Mouse (Mus musculus): ENCODE measurements around the gene Tmem141. TPM values are rescaled to one million over a fixed set of nuclear protein-coding genes. Genes with fewer than 3 reads are reported as not detected.

Gene Tmem141
- total and polyA plus RNA-seq, 3 experiments = 6.2 to 11.1 (median 7.7) TPM

DNA sequence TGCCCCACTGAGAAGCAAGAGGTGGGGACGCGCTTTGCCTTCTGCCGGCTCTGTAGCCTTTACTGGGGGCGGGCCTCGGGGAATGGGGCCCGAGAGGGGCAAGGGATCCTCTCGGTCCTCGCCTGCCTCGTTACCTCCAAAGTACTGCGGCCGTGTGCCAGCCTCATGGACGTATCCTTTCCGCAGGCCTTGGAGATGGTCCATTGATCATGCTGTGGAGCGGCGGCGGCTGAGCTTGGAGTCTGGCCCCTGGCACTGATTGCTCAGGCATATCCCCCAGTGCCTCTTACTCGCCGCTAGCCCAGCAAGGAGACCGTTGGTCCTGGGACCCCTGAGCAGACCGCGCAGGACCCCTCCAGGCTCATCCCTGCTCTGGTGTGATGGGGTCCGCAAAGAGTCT, 5.4 kb downstream of the Tmem141 start:
- H3K9ac ChIP-seq (ENCODE audit: insufficient read depth, low read depth) = no peak overlapping the region
- peaks cover 1% of the 10 kb centered on the region for H3K27me3 ChIP-seq (replicated peaks)
- no peak overlapping the region for H3K4me3 ChIP-seq (replicated peaks in 1 of 3; ENCODE audit: low read depth in 2 of 3, low read length in 2 of 3, poor library complexity in 1 of 3)
- in situ Hi-C loops (cut with MboI; ENCODE audit: low pct_ligation_motif_present, low pct_unique_long_range_greater_than_20kb, low sequenced_read_pairs) = no loop called here
- no peak for TF ChIP-seq PAX5 (IDR thresholded peaks at IDR 0.05; ENCODE audit: low read length)
- no peak for TF ChIP-seq ETS1 (conservative IDR thresholded peaks at IDR 0.05; ENCODE audit: low read depth, low read length)
- no peak for TF ChIP-seq NELFE (IDR thresholded peaks at IDR 0.05; ENCODE audit: low read depth, low read length)
- no peak for TF ChIP-seq RAD21 (IDR thresholded peaks at IDR 0.05; ENCODE audit: low read depth, low read length)
- no peak for TF ChIP-seq IRF4 (IDR thresholded peaks at IDR 0.05; ENCODE audit: low read depth, low read length)
- no peak for TF ChIP-seq CTCF (conservative IDR thresholded peaks at IDR 0.05 in 1 of 2, IDR thresholded peaks at IDR 0.05 in 1 of 2; ENCODE audit: low read depth in 2 of 2, low read length in 2 of 2)
- no peak for TF ChIP-seq SIN3A (IDR thresholded peaks at IDR 0.05; ENCODE audit: low read length)
- peaks cover 0 to 3% of the 10 kb centered on the region in 2 experiments for H3K36me3 ChIP-seq (replicated peaks in 1 of 2; ENCODE audit: control insufficient read depth in 1 of 2, insufficient read depth in 1 of 2, low read length in 1 of 2)
- peaks cover 0 to 7% of the 10 kb centered on the region in 2 experiments; a peak in 2 of 4 replicates for H3K4me1 ChIP-seq (ENCODE audit: control insufficient read depth in 1 of 2, insufficient read depth in 2 of 2)
- no peaks in the 10 kb centered on the region for H3K79me2 ChIP-seq (replicated peaks; ENCODE audit: control insufficient read depth, extremely low read depth, insufficient read depth, poor library complexity, severe bottlenecking)
- H3K27ac ChIP-seq (ENCODE audit: insufficient read depth, low read depth) = no peak overlapping the region
- H3K9me3 ChIP-seq (replicated peaks; ENCODE audit: low read length) = no peaks in the 10 kb centered on the region
- no peak overlapping the region for H3K4me2 ChIP-seq (ENCODE audit: insufficient read depth, low read depth, poor library complexity, severe bottlenecking)
- no peak for DNase-seq (ENCODE audit: extremely low read depth)
- dilution Hi-C loops (cut with MboI; ENCODE audit: extremely low pct_ligation_motif_present, extremely low pct_unique_long_range_greater_than_20kb, low sequenced_read_pairs) = no loop called here

DNA sequence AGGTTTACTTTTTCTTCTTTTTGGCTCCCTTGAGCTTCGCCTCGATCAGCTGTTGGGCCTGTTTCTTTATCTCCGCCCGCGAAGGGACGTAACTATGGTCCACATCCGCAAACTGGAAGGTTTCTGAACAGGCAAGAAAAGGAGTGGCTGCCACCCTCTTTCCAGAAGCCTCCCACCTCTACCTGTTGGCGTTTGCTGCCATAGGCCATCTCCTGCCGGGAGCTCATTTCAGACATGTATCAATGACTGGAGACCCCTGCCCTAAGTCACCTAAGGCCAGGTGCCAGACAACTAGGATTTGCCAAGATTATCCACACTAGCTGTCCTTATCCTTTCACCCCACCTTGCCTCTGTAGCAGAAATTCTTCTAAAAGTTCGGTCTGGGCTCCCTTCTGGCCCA, 13.1 kb downstream of the Tmem141 start:
- no peak for DNase-seq (ENCODE audit: extremely low read depth)
- H3K36me3 ChIP-seq (replicated peaks in 1 of 2; ENCODE audit: control insufficient read depth in 1 of 2, insufficient read depth in 1 of 2, low read length in 1 of 2) = peaks cover 0 to 18% of the 10 kb centered on the region in 2 experiments
- H3K9ac ChIP-seq (ENCODE audit: insufficient read depth, low read depth) = no peak overlapping the region
- H3K27me3 ChIP-seq (replicated peaks) = no peaks in the 10 kb centered on the region
- no peaks in the 10 kb centered on the region for H3K9me3 ChIP-seq (replicated peaks; ENCODE audit: low read length)
- peaks cover 5 to 21% of the 10 kb centered on the region in 2 experiments for H3K4me1 ChIP-seq (ENCODE audit: control insufficient read depth in 1 of 2, insufficient read depth in 2 of 2)
- dilution Hi-C loops (cut with MboI; ENCODE audit: extremely low pct_ligation_motif_present, extremely low pct_unique_long_range_greater_than_20kb, low sequenced_read_pairs) (no loop called here), in situ Hi-C loops (cut with MboI; ENCODE audit: low pct_ligation_motif_present, low pct_unique_long_range_greater_than_20kb, low sequenced_read_pairs) (no loop called here)
- H3K79me2 ChIP-seq (replicated peaks; ENCODE audit: control insufficient read depth, extremely low read depth, insufficient read depth, poor library complexity, severe bottlenecking) = peaks cover 17% of the 10 kb centered on the region
- H3K4me3 ChIP-seq (replicated peaks in 1 of 3; ENCODE audit: low read depth in 2 of 3, low read length in 2 of 3, poor library complexity in 1 of 3) = peak overlapping the region in 1 of 3 experiments; percentile 99
- TF ChIP-seq MAZ (IDR thresholded peaks at IDR 0.05; ENCODE audit: low read depth, low read length) (no peak), SIN3A (IDR thresholded peaks at IDR 0.05; ENCODE audit: low read length) (no peak), HCFC1 (IDR thresholded peaks at IDR 0.05; ENCODE audit: low read depth, low read length) (no peak), PAX5 (IDR thresholded peaks at IDR 0.05; ENCODE audit: low read length) (no peak), POLR2A (IDR thresholded peaks at IDR 0.05; ENCODE audit: low read depth, low read length) (no peak), RCOR1 (conservative IDR thresholded peaks at IDR 0.05; ENCODE audit: low read depth, low read length) (no peak), MAFK (IDR thresholded peaks at IDR 0.05; ENCODE audit: insufficient replicate concordance, low read length) (no peak), CHD1 (IDR thresholded peaks at IDR 0.05; ENCODE audit: low read depth, low read length) (no peak), USF1 (IDR thresholded peaks at IDR 0.05; ENCODE audit: low read depth, low read length) (no peak), POLR2AphosphoS2 (IDR thresholded peaks at IDR 0.05; ENCODE audit: low read depth, low read length) (no peak), ZMIZ1 (IDR thresholded peaks at IDR 0.05; ENCODE audit: low read depth, low read length) (no peak), SMC3 (IDR thresholded peaks at IDR 0.05; ENCODE audit: low read depth, low read length) (no peak), TCF12 (IDR thresholded peaks at IDR 0.05; ENCODE audit: low read depth, low read length) (no peak), JUND (conservative IDR thresholded peaks at IDR 0.05; ENCODE audit: low read depth, low read length) (no peak), NELFE (IDR thresholded peaks at IDR 0.05; ENCODE audit: low read depth, low read length) (no peak), MYC (IDR thresholded peaks at IDR 0.05; ENCODE audit: low read depth, low read length) (no peak), ZKSCAN1 (IDR thresholded peaks at IDR 0.05; ENCODE audit: borderline replicate concordance, low read depth, low read length) (no peak), MAX (IDR thresholded peaks at IDR 0.05; ENCODE audit: low read length) (no peak), GABPA (IDR thresholded peaks at IDR 0.05; ENCODE audit: insufficient replicate concordance, low read depth, low read length) (no peak)
- no peak overlapping the region for H3K27ac ChIP-seq (ENCODE audit: insufficient read depth, low read depth)
- H3K4me2 ChIP-seq (ENCODE audit: insufficient read depth, low read depth, poor library complexity, severe bottlenecking) = peak overlapping the region; percentile 7; the same call in 1 of the 2 replicates
